Mouse (Mus musculus): ENCODE measurements around the gene Dctn3. TPM values are rescaled to one million over a fixed set of nuclear protein-coding genes. Genes with fewer than 3 reads are reported as not detected.

The Dctn3 gene
- polyA plus RNA-seq (2015; fragmentation: Nextera tagmentation; extraction: Ambion mirVana), result 93.2 and 97.2 TPM in 2 replicates

GRCm38 (mm10) chr4:41722918-41723351 is at the start of gene Dctn3:
TSS of gene Dctn3 (minus strand) at chr4:41723170.

DNA sequence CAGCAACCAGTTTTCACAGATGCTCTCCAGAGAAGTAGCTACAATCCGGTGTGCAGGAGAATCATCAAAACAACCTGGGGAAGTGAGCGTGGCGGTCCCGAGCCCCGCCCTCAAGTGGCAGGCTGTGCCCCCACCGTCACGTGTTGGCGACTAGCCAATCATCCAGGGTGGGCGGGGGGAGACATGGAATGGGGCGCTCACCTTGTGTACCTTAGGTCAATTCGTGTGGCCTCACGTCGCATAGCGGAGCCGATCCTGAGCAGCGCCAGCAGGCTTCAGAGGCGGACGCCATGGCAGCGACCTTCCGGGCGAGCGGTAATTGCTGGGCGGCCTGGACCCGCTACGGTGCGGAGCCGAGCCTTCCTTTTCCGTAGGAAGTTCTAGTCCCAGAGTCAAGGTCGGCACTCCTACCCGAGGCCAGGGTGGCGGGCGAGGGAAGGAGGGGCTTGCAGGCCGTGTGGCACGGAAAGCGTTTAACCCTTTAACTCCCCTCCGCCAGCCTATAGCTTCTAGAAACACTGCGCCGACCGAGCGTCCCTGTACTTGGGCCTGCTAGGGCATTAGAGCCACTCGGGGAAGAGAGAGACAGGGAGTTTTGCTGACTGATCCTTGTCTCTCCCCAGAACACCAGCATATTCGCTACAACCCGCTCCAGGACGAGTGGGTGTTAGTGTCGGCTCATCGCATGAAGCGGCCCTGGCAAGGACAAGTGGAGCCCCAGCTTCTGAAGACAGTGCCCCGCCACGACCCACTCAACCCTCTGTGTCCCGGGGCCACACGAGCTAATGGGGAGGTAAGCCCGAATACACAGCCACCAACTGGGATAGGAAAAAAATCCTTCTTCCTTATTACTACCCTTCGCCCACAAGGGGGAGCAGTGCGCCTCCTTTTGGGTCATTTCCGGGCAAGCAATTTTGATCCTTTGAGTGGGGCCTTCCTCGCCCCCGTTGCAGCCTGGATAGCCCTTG is 32.7 kb upstream of the Dctn3 start, which contains the start of gene Sigmar1:
Gene Sigmar1, minus strand, starts transcription at position 820 of the 968 bp plus-strand sequence.

GRCm38 (mm10) chr4:41754797-41755337 is 31.9 kb upstream of the Dctn3 start, which contains the start of gene Galt:
TSS of gene Galt (plus strand) at chr4:41755228.

GRCm38 (mm10) chr4:41731052-41731765 is 8.2 kb upstream of the Dctn3 start, which contains the start of gene Arid3c:
TSS of gene Arid3c (minus strand) at chr4:41731142.

GRCm38 (mm10) chr4:41713197-41714067 is 9.5 kb downstream of the Dctn3 start, which contains the start of gene Rpp25l:
TSS of gene Rpp25l (minus strand) at chr4:41713534.

DNA sequence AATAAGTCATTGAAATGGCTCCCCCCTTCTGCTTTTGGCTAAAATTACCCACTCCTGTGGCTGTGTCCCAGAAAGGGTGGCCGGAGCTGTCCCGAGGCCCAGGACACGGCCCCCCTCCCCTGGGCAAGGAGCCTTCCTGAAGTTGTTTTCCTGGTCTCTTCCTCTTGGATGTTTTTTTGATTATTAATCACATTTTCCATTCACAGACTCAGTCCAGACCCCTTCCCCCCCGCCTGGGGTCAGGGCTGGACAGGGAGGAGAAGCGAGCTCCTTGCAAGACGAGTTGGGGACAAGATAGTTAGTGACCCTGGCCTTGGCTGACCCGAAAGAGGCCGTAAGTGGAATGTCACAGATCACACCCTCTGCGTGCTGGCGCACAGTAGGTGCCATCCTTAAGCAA is 23.2 kb downstream of the Dctn3 start, which contains the start of gene Il11ra1:
Gene Il11ra1, plus strand, starts transcription at position 207 of the 400 bp plus-strand sequence.

DNA sequence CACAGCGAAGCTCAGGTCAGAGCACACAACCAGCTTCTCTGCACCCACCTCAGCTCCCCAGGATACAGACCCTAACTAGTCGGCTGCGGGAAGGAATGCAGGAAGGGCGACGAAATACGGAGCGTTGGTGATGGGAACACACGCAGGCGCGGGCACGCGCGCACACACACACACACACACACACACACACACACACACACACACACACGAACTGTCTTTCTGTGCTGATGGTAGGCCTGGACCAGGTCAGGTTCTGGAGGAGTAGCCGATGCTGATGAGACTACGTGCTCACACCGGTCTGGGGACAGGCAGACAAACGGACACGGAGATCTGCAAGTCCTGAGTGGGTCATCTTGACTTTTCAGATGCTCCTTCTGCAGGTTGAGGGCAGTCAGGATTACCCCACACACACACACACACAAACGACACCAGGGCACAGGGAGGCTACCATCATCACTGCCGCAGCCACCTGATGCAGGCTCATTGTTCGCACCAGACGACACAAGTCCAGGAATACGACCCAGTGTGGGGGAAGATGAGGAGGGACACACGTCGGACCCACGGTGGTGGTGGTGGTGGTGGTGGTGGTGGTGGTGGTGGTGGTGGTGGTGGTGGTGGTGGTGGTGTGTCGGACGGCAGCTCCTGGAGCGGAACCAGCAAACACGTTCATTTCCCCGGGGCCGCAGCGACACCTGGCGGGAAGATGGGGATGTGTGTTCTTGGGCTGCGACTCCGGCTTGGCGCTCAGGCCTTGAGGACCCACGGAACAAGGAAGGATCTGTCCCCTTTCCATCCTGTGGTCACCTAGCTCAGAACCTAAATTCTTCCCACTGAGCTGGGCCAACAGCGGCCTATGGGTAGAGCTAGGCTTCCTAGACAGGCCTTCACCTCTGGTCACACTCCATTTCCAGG is 25.8 kb downstream of the Dctn3 start, which contains the start of gene Cntfr:
Gene Cntfr, minus strand, starts transcription at position 160 of the 912 bp plus-strand sequence.

Other genes starting within 250 kb of the Dctn3 start
- gene AI464131, start 220.1 kb downstream of the Dctn3 start, polyA plus RNA-seq (2015; fragmentation: Nextera tagmentation; extraction: Ambion mirVana), result 34.0 and 35.5 TPM in 2 replicates
- gene 1110017D15Rik, start 205.8 kb downstream of the Dctn3 start, polyA plus RNA-seq (2015; fragmentation: Nextera tagmentation; extraction: Ambion mirVana), result 0.22 and 0.44 TPM in 2 replicates
- gene Fam219a, start 153.6 kb downstream of the Dctn3 start, polyA plus RNA-seq (2015; fragmentation: Nextera tagmentation; extraction: Ambion mirVana), result 4.0 and 5.8 TPM in 2 replicates
- gene Dnaic1, start 153.4 kb downstream of the Dctn3 start, polyA plus RNA-seq (2015; fragmentation: Nextera tagmentation; extraction: Ambion mirVana), result 11.0 and 17.3 TPM in 2 replicates
- gene Enho, start 82.8 kb downstream of the Dctn3 start, polyA plus RNA-seq (2015; fragmentation: Nextera tagmentation; extraction: Ambion mirVana), result 56.7 and 60.0 TPM in 2 replicates
- gene Cntfr, start 26.1 kb downstream of the Dctn3 start, polyA plus RNA-seq (2015; fragmentation: Nextera tagmentation; extraction: Ambion mirVana), result 5.4 and 5.6 TPM in 2 replicates
- gene Il11ra1, start 23.2 kb downstream of the Dctn3 start, polyA plus RNA-seq (2015; fragmentation: Nextera tagmentation; extraction: Ambion mirVana), result 143 and 149 TPM in 2 replicates
- gene Rpp25l, start 9.6 kb downstream of the Dctn3 start, polyA plus RNA-seq (2015; fragmentation: Nextera tagmentation; extraction: Ambion mirVana), result 49.8 and 50.6 TPM in 2 replicates
- gene Arid3c, start 8.0 kb upstream of the Dctn3 start, polyA plus RNA-seq (2015; fragmentation: Nextera tagmentation; extraction: Ambion mirVana), result not detected in 2 replicates
- 40.2 and 41.9 TPM in 2 replicates for gene Galt, start 32.1 kb upstream of the Dctn3 start, polyA plus RNA-seq (2015; fragmentation: Nextera tagmentation; extraction: Ambion mirVana)
- gene Sigmar1, start 33.0 kb upstream of the Dctn3 start, polyA plus RNA-seq (2015; fragmentation: Nextera tagmentation; extraction: Ambion mirVana), result 26.1 and 37.6 TPM in 2 replicates
- gene Ccl27a, start 51.1 kb upstream of the Dctn3 start, polyA plus RNA-seq (2015; fragmentation: Nextera tagmentation; extraction: Ambion mirVana), result 39.9 and 40.7 TPM in 2 replicates
- gene Gm21541, start 180.4 kb upstream of the Dctn3 start, polyA plus RNA-seq (2015; fragmentation: Nextera tagmentation; extraction: Ambion mirVana), result 2.8 TPM in 1 of 2 replicates, not detected in the other
- 1.9 and 2.1 TPM in 2 replicates for gene Gm20878, start 218.4 kb upstream of the Dctn3 start, polyA plus RNA-seq (2015; fragmentation: Nextera tagmentation; extraction: Ambion mirVana)
- gene Fam205a4, start 242.9 kb upstream of the Dctn3 start, polyA plus RNA-seq (2015; fragmentation: Nextera tagmentation; extraction: Ambion mirVana), result 0.13 and 0.19 TPM in 2 replicates